Mouse (Mus musculus) urinary bladder, postnatal 4 days (tissue): ENCODE measurements at regions not wholly inside any gene's neighbourhood (a gene's known extent, or its start where the extent isn't known, plus 50 kb on each side); places are given as distances from the start of the nearest gene placed in this dataset.
A peak's percentile ranks its signal among the peaks of the same experiment; 100 is the strongest.

Experiments used
- DNase-seq, 2 experiments: peaks; one replicate each; pipeline ENCODE4 v3.0.0; 2021 to 2022; ENCODE audit warnings: low spot score in 2 of 2

DNA sequence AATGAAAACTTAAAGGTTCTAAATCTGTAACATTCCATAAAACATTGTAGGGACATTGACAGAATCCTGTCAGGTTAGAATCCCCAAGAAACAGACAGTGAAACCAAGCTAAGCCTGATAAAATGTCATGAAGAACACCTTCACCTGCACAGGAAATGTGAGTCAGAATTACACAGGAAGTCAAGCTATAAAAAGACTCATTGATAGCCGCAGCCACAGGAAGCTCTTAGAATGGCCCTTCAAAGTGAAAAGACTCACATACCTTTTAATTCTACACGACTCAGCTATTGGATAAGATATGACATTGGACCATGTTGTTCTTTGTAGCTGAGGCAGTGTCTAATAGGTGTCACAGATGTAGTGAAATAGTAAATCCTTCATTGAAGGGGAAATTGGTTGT is 55.3 kb downstream of the Spin2c start:
- DNase-seq, result no peak

DNA sequence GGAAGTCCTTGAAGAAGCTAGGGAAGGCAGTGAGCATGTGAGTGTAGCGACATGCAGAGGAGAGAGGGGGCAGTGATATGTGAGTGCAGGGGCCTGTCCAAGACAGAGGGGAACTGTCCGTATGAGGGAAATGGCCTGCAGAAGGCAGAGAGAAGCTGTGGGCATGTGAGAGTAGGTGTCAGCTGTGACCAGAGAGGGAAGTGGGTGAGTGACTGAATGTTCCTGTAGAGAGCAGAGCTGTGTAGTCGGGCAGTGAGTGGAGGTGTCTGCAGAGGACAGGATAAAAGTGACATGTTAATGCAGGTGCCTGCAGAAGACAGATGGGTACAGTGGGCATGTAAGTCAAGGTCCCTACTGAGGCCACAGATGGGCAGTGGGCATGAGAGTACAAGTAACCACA is 84.4 kb downstream of the Samt1 start:
- DNase-seq, result no peak

DNA sequence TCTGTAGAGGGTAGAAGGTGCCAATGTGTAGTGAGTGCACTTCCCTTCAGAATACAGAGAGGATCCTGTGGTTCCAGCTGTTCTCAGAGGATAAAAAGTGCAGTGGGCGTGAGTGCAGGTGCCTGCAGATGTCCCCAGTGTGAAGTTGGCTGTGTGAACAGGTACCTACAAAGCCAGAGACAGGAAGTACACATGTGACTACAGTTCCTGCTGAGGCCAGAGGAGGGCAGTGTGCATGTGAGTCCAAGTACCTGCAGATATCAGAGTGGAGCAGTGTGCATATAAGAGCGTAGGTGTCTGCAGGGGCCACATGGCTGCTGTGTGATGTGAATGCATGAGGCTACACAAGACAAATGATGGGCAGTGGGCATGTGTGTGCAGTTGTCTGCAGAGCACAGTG is 79.9 kb downstream of the Samt1 start:
- DNase-seq, result no peak

GRCm38 (mm10) chrX:153936111-153936510 is 76.3 kb downstream of the Samt1 start:
- DNase-seq, result peak; percentile 13 to 44

- peak in 1 of 2 experiments; percentile 5 for DNase-seq
These were observed 75.1 kb downstream of the Samt1 start for GRCm38 (mm10) chrX:153937346-153937745.

DNA sequence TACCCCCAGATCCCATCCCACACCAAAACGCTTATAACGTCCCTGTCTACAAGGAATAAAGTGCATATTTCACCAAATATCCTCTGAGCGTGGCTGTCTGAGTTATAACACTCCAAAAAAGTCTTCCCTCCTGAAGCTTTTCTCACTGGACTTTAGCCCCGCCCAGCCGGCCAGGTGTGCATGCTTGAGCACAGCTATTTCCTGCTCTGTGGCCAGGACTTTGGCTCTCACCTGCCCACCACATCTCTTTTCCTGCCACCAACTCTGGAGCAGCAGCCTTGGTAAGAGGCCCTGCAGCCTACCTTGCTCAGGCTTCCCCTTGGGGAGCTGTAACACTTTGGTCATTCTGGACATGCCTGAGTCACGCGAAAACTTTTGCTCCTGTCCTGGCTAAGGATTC is 72.4 kb downstream of the Samt1 start:
- DNase-seq, result peak; percentile 5 to 55

- DNase-seq, result peak in 1 of 2 experiments; percentile 3
These were observed 71.3 kb downstream of the Samt1 start for GRCm38 (mm10) chrX:153941130-153941529.
